Mouse (Mus musculus) right cerebral cortex, adult 2 months (tissue): ENCODE data around the gene Ecm1.
"Not testable (repeated sequence)": the region's sequence is repeated elsewhere in the genome, so short reads cannot be mapped to it uniquely, and the experiment has no call there.

Experiments
- DNase-seq, 2 experiments: peaks; one replicate each; pipeline ENCODE4 v3.0.0; 2021 to 2022; ENCODE audit warnings: low spot score in 2 of 2

The Ecm1 gene

GRCm38 (mm10) chr3:95726696-95727358 lies 12.5 kb downstream of the Ecm1 start:
- no peak for DNase-seq

GRCm38 (mm10) chr3:95725863-95726262 lies 13.5 kb downstream of the Ecm1 start:
- no peak for DNase-seq

GRCm38 (mm10) chr3:95722386-95722785 lies 17.0 kb downstream of the Ecm1 start:
- DNase-seq, result no peak

GRCm38 (mm10) chr3:95718153-95718552 lies 21.2 kb downstream of the Ecm1 start:
- no peak for DNase-seq

- DNase-seq, result no peak
Observed at GRCm38 (mm10) chr3:95716075-95716474, 23.3 kb downstream of the Ecm1 start.

- DNase-seq, result no peak
Observed at GRCm38 (mm10) chr3:95709967-95710366, 29.4 kb downstream of the Ecm1 start.

- DNase-seq, result no peak
Observed at GRCm38 (mm10) chr3:95709044-95709443, 30.3 kb downstream of the Ecm1 start.

GRCm38 (mm10) chr3:95707497-95707896 lies 31.9 kb downstream of the Ecm1 start:
- no peak for DNase-seq

- no peak for DNase-seq
Observed at GRCm38 (mm10) chr3:95706273-95706672, 33.1 kb downstream of the Ecm1 start.

GRCm38 (mm10) chr3:95704612-95705011 lies 34.8 kb downstream of the Ecm1 start:
- DNase-seq, result no peak

GRCm38 (mm10) chr3:95703276-95703675 lies 36.1 kb downstream of the Ecm1 start:
- no peak for DNase-seq

- peak in 1 of 2 experiments; percentile 18 for DNase-seq
Observed at GRCm38 (mm10) chr3:95701877-95702540, 37.4 kb downstream of the Ecm1 start.

- no peak for DNase-seq
Observed at GRCm38 (mm10) chr3:95701085-95701484, 38.3 kb downstream of the Ecm1 start.

DNA sequence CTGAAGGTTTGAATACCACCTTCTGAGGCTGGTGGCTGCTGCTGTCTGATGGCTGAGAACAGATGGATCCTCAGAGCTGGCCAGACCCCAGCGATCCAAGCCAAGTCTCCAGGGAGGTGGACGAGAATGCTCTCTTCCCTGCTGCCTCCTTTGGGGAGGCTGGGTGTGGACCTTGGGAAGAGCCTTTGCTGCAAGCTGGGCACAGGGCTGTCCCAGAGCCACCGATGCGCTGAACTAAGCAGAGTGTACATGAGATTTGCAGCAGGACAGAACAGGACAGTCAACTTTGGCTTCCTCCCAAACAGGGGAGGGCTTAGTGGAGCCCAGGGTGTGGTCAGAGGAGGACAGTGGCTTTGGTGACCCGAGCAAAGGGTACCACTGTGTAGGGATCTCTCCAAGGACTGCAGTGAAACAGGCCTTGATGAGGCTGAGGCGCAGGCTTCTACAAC lies 39.1 kb downstream of the Ecm1 start:
- no peak for DNase-seq

DNA sequence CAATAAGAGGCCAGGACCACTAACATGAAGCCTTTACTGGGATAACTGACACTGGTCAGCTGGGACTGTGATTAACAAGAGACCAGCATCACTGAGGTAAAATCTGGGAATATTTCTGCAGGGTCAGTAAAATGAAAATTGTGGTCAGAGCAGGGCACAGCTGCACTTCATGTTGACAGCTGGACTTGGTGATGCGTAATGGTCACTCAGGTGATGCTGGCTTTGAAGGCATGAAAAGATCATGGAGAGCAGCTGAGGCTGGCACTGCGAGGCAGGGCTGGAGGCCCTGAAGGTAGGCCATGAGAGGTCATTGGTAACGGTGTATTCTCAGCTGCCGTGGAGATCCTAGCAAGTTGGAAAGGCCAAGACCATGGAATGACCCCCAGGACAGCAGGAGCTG lies 41.1 kb downstream of the Ecm1 start:
- DNase-seq, result no peak

DNA sequence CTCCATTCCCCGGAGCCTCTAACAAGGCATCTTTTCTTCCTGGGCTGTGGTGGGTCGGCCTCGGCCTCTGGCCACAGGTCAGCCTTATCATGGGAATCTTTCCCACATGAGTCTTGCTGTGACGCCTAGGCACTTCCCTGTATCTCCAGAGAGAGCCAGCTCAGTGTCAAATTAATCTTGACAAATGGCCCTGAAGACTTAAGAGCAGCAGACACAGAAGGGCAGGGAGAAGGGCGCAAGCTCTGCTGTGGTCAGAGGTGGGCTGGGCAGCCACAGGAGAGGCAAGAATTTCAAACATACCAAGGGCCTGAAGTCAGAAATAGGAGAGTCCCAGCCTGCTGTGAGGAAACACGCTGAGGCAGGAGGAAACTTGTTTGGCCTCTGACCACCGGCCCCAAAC lies 43.0 kb downstream of the Ecm1 start:
- no peak for DNase-seq

GRCm38 (mm10) chr3:95695796-95696195 lies 43.6 kb downstream of the Ecm1 start:
- DNase-seq, result no peak

DNA sequence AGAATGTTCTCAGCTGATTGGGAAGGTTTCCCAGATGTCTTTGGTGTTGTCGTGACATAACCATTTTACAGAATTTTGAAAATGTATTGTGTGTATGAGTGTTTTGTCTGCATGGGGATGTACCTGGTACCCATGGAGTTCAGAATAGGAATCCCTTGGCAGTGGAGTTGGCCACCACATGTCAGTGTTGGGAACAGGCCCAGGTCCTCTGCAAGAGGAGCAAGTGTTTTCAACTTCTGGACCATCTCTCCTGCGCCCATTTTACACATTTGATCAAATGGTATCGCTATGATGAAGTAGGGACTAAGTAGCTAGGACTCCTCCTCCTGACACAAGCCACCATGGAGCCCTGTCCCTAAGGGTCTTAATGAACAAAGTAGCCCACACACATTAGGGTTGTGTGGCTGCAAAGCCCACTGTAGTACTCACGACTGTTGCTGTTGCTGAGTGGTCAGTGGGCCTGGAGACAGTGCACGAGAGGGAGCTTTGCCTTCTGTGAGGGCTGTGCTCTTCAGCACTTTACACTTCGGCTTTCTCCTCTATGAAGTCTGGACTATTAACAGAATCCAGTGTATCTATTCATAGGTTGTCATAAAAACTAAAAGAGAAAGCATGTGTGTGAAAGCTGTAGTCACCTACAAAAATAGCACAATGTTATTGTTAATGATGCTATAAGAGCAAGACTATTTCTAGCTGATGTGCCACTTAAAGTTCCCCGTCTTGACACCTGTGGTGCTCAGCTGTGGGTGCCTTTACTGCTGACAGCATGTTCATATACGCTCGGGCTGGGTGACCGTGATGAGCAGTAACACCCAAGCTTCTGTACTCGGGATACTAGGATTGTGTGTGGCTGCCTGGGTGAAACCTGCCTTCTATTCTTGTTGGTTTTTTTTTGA lies 44.3 kb downstream of the Ecm1 start:
- DNase-seq, result peak in 1 of 2 experiments; percentile 22

- DNase-seq, result no peak
Observed at GRCm38 (mm10) chr3:95693821-95694807, 45.3 kb downstream of the Ecm1 start.

DNA sequence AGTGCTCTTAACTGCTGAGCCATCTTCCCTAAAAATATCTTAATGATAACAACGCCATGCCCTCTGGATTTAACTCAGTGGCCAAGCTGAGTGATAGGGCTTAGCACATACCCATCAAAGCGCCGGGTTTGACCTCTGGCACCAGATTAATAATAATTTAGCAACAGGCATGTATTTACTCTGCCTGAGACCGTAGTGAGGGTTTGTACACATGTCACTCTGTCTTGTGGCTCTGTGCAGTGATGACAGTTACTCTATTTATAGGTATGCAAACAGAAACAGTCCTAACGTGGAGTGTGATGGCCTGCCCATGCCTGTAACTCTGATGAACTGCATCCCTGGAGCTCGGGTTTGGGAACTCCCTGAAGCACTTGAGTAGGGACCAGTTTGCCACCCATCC lies 46.7 kb downstream of the Ecm1 start:
- no peak for DNase-seq

DNA sequence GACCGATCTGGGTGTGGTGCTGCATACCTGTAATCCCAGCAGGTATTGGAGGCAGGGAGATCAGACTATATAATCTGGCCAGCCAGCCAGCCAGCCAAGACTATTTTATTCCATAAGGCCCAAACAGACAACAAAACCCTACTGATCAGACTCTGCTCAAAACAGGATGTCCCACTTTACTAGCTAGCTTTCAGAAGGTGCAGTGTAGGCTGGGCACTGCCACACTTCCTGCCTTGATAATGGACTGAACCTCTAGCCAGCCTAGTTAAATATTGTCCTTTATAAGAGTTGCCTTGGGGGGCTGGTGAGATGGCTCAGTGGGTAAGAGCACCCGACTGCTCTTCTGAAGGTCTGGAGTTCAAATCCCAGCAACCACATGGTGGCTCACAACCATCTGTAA lies 48.8 kb downstream of the Ecm1 start:
- DNase-seq, result not testable (repeated sequence)
